Mouse (Mus musculus): ENCODE data around the gene 1700013G24Rik. TPM values are rescaled to one million over a fixed set of nuclear protein-coding genes. Genes with fewer than 3 reads are reported as not detected.

The 1700013G24Rik gene
- polyA plus RNA-seq, 1 experiment from 2014 or later, result not detected

DNA sequence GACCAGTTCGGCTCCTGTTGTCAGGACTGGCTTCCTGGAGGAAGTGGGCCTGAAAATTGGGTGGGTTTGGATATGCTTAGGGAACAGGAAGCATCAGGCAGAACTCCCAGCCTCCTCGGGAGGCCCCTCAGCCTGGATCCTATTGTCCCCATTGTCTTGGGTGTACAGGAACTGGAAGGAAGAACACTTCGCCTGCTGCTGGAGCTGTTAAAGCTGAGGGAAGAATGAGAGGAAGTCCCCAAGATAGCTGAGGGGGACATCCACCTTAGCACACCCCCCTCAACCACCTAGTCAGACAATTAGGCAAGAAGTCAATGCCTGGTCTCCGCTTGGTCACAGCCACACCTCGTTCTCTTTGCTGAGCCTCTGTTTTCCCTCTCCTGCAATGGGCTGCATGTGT, 25.2 kb downstream of the 1700013G24Rik start:
- 76% methylated on average over 5 of the region's 5 CpGs for WGBS
- H3K4me1 ChIP-seq (replicated peaks), result peaks cover 95% of the 10 kb centered on the region
- ATAC-seq (replicated peaks; ENCODE audit: insufficient number of reproducible peaks, insufficient read depth, low FRiP score, low read depth), result no peak
- no peaks in the 10 kb centered on the region for H3K27me3 ChIP-seq
- no peaks in the 10 kb centered on the region for H3K36me3 ChIP-seq
- H3K9ac ChIP-seq, result 0 out of 2 replicates have a peak overlapping the region, but pooled peaks have one; percentile 39
- peak overlapping the region; percentile 87 for H3K27ac ChIP-seq
- no peaks in the 10 kb centered on the region for H3K9me3 ChIP-seq (replicated peaks)
- H3K4me3 ChIP-seq, result no peak overlapping the region
- H3K4me2 ChIP-seq, result peak overlapping the region; percentile 36; the same call in 1 of the 2 replicates

DNA sequence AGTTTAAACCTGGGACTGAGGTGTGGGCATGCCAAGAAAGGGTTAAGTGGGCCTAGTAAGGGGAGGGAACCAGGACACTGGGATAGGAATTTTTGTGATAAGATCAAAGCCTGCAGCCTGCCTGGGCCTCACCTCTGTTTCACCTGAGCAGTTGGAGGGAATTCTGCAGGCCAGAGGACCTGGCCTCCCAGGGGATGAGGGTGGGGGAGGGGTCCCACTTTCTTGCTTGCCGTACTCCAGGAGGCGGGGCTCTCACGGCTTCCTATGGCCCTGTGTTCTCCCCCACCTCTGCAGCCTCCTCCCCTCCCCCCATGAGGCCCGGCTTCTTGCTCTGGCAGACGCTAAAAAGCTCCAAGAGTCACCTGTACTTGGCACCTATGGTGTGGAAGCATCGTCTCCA, 26.7 kb downstream of the 1700013G24Rik start:
- Histone ChIP-seq H3K4me1 (replicated peaks) (peaks cover 95% of the 10 kb centered on the region), H3K27me3 (no peaks in the 10 kb centered on the region), H3K4me3 (no peak overlapping the region), H3K9ac (0 out of 2 replicates have a peak overlapping the region, but pooled peaks have one; percentile 29), H3K9me3 (replicated peaks) (no peaks in the 10 kb centered on the region), H3K4me2 (peak overlapping the region; percentile 37), H3K36me3 (no peaks in the 10 kb centered on the region), H3K27ac (peak overlapping the region; percentile 87)
- no peak for ATAC-seq (replicated peaks; ENCODE audit: insufficient number of reproducible peaks, insufficient read depth, low FRiP score, low read depth)
- WGBS, result 5% methylated on average over 6 of the region's 6 CpGs

DNA sequence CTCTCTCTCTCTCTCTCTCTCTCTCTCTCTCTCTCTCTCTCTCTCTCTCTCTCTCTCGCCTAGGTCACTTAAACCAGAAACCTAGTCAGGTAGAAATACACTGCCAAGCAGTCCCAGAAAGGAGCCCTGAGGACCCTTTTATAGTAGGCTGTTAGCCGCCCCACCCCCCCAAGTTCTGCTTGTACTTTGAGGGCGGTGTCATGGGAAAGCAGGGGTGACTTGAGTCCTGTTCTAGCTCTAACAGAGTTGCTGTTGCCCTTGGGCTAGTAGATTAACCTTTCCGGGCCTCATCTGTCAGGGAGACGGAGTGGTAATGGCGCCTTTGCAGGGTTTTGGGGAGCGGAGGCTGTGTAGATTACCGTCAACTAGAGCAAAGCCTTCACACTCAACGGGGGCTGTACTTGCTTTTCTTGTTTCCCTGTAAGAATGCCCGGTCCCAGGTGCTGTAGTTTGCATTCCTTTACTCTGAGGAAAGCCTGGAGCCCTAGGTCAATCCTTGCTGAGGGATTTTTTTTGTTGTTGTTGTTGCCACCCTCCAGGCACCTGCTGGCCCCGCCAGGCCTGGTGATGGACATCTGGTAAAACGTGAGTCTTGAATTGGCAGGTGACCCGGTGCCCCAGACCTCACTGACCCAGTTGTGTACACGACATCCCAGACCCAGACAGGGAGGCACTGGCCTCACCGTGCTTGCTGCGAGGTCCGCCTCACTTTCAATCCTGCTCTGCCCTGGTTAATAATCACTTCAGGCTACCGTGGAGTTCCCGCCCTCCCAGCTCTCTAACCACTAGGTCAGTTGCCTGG, 27.3 kb downstream of the 1700013G24Rik start:
- Histone ChIP-seq H3K9me3 (replicated peaks) (no peaks in the 10 kb centered on the region), H3K27me3 (no peaks in the 10 kb centered on the region), H3K4me2 (peak overlapping the region; percentile 37), H3K4me1 (replicated peaks) (peaks cover 95% of the 10 kb centered on the region), H3K9ac (peak overlapping the region; percentile 22; the same call in 1 of the 2 replicates), H3K4me3 (no peak overlapping the region), H3K27ac (peak overlapping the region; percentile 87), H3K36me3 (no peaks in the 10 kb centered on the region)
- no peak for ATAC-seq (replicated peaks; ENCODE audit: insufficient number of reproducible peaks, insufficient read depth, low FRiP score, low read depth)
- 30% methylated on average over 19 of the region's 19 CpGs for WGBS

DNA sequence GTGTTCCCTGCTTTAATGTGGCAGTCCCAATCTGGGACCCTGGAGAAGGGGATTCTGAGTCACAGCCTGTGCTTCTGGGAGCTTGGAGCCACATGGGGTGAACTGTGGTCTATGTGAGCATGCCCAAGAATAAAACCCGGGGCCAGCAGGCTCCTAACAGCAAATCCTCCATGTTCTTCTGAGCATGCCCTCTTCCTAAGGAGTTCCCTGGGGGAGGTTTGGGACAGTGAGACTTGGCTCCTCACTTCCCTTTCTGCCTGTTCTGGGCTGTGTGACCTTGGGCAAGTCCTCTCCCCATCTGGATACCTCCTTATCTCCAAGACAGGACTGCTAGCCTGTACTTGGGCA, 27.9 kb downstream of the 1700013G24Rik start:
- ATAC-seq (replicated peaks; ENCODE audit: insufficient number of reproducible peaks, insufficient read depth, low FRiP score, low read depth), result no peak
- H3K9ac ChIP-seq, result no peak overlapping the region
- H3K9me3 ChIP-seq (replicated peaks), result no peaks in the 10 kb centered on the region
- no peaks in the 10 kb centered on the region for H3K27me3 ChIP-seq
- no peaks in the 10 kb centered on the region for H3K36me3 ChIP-seq
- H3K4me2 ChIP-seq, result peak overlapping the region; percentile 37; the same call in 1 of the 2 replicates
- WGBS, result 27% methylated on average over 1 of the region's 1 CpGs
- H3K4me3 ChIP-seq, result no peak overlapping the region
- H3K4me1 ChIP-seq (replicated peaks), result peaks cover 95% of the 10 kb centered on the region
- H3K27ac ChIP-seq, result peak overlapping the region; percentile 87

DNA sequence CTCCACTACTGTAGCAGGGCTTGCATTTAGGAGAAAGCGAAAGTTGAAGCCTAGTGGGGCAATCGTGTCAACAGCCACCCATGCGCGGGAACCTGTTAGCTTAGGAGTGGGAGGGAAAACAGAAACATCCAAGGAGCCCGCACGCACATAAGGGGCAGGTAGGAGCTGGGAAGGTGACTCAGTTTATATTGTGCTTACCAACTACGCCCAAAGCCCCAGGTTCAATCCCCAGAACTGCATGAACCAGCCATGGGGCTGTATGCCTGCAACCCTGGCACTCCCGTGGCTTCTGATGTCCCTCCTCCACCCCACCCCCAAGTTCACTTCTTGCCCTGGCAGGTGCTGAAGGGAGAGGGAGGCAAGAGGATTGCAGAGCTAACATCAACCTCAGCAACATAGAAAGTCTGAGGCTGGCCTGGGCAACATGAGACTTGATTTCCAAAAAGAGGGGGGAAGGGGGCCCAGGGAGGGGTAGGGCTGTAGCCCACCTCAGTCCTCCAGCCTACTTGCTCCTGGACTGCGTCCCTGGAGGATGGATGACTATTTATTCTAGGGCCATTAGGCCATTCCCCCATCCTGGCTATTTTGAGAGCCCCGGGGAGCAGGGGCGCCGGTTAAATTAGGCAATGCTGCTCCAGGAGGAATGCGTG, 28.4 kb downstream of the 1700013G24Rik start:
- H3K9ac ChIP-seq, result no peak overlapping the region; the same call in 1 of the 2 replicates

DNA sequence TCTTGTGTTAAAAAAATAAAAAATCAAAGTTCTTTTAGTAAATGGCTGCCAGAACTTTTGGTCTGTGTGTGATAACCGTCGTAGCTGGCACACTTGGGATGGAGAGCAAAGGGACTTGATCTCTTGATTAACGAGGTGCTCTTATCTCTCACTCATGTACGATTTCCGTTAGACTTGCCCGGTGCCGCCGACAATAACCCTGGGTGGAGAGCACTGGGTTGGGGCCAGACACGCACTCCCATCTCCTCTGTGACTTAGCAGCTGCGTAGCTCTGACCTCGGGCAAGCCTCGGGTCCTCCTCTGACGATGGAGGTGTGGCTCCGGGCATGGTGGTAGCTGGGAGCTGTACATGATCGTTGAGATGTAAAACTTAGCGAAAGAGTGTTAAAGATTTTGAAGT, 30.8 kb downstream of the 1700013G24Rik start:
- 18% methylated on average over 16 of the region's 16 CpGs for WGBS
- H3K36me3 ChIP-seq, result no peaks in the 10 kb centered on the region
- no peak overlapping the region for H3K9ac ChIP-seq
- peak overlapping the region; percentile 96 for H3K27ac ChIP-seq
- no peak for ATAC-seq (replicated peaks; ENCODE audit: insufficient number of reproducible peaks, insufficient read depth, low FRiP score, low read depth)
- peak overlapping the region; percentile 34; the same call in 1 of the 2 replicates for H3K4me2 ChIP-seq
- H3K9me3 ChIP-seq (replicated peaks), result no peaks in the 10 kb centered on the region
- H3K27me3 ChIP-seq, result no peaks in the 10 kb centered on the region
- H3K4me3 ChIP-seq, result no peak overlapping the region
- peaks cover 95% of the 10 kb centered on the region for H3K4me1 ChIP-seq (replicated peaks)

More for the DNA sequence above, 28.4 kb downstream of the 1700013G24Rik start:
- no peak overlapping the region for H3K4me3 ChIP-seq
- H3K4me1 ChIP-seq (replicated peaks), result peaks cover 95% of the 10 kb centered on the region
- H3K27ac ChIP-seq, result peak overlapping the region; percentile 87
- ATAC-seq (replicated peaks; ENCODE audit: insufficient number of reproducible peaks, insufficient read depth, low FRiP score, low read depth), result no peak
- no peaks in the 10 kb centered on the region for H3K27me3 ChIP-seq
- 44% methylated on average over 13 of the region's 13 CpGs for WGBS
- H3K4me2 ChIP-seq, result peak overlapping the region; percentile 34
- H3K36me3 ChIP-seq, result no peaks in the 10 kb centered on the region
- no peaks in the 10 kb centered on the region for H3K9me3 ChIP-seq (replicated peaks)

DNA sequence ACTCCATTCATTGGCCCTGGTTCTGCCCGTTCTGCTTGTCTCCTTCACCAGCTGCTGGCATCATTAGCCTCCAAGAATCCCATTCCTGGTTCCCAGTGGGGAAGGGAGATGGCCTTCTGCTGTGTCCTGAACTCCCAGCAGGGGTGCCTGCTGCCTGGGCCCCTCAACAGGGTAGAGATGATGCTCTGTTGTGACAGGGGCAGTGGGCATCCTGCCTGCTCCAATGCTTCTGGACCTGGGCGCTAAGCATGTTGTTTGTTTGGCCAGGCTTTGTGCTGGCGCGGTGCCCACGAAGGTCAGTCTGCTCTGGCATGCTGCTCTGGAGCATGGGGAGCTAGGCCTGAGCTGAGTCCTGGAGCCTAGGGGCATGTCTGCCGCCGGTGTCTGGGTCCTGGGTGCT, 31.5 kb downstream of the 1700013G24Rik start:
- H3K9ac ChIP-seq, result 0 out of 2 replicates have a peak overlapping the region, but pooled peaks have one; percentile 11
- peaks cover 95% of the 10 kb centered on the region for H3K4me1 ChIP-seq (replicated peaks)
- peak overlapping the region; percentile 96 for H3K27ac ChIP-seq
- ATAC-seq (replicated peaks; ENCODE audit: insufficient number of reproducible peaks, insufficient read depth, low FRiP score, low read depth), result no peak
- no peaks in the 10 kb centered on the region for H3K36me3 ChIP-seq
- 35% methylated on average over 7 of the region's 7 CpGs for WGBS
- peak overlapping the region; percentile 34 for H3K4me2 ChIP-seq
- H3K27me3 ChIP-seq, result no peaks in the 10 kb centered on the region
- no peaks in the 10 kb centered on the region for H3K9me3 ChIP-seq (replicated peaks)
- H3K4me3 ChIP-seq, result no peak overlapping the region

DNA sequence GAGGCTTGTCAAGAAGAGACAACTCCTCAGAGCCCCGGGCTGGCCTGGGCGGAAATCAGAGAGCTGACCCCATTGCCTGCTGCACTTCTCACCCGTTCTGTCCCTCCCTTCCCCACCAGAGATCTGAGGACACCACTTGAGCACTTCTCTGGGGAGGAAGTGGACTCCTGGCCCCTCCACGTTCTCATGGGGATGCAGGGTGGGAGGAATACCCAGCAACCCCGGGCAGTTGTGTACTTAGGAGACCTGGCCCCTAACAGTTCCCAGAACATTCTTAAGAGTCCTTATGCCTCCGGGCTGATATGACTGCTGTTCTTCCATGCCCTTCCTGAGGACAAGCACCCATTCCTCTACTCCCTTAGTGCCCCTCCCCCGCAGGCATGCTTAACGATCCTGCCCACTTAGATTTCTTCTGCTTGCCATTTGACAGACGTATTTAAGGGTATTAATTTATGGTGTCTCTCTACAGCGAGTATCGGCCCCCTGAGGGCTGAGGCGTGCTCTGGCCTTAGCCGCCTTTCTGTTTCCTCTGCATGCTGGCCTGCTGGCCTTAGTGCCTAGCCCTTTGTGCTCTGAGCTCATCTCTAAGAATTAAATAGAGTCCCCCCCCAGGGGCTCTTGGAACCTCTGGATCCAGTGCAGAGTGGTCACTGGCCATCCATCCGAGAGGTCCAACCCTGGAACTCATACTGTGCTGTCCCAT, 32.3 kb downstream of the 1700013G24Rik start:
- H3K27me3 ChIP-seq, result no peaks in the 10 kb centered on the region
- peaks cover 95% of the 10 kb centered on the region for H3K4me1 ChIP-seq (replicated peaks)
- ATAC-seq (replicated peaks; ENCODE audit: insufficient number of reproducible peaks, insufficient read depth, low FRiP score, low read depth), result no peak
- H3K9ac ChIP-seq, result peak overlapping the region; percentile 42
- peak overlapping the region; percentile 34 for H3K4me2 ChIP-seq
- WGBS, result 29% methylated on average over 14 of the region's 14 CpGs
- peak overlapping the region; percentile 96 for H3K27ac ChIP-seq
- H3K4me3 ChIP-seq, result no peak overlapping the region
- no peaks in the 10 kb centered on the region for H3K36me3 ChIP-seq
- H3K9me3 ChIP-seq (replicated peaks), result no peaks in the 10 kb centered on the region

DNA sequence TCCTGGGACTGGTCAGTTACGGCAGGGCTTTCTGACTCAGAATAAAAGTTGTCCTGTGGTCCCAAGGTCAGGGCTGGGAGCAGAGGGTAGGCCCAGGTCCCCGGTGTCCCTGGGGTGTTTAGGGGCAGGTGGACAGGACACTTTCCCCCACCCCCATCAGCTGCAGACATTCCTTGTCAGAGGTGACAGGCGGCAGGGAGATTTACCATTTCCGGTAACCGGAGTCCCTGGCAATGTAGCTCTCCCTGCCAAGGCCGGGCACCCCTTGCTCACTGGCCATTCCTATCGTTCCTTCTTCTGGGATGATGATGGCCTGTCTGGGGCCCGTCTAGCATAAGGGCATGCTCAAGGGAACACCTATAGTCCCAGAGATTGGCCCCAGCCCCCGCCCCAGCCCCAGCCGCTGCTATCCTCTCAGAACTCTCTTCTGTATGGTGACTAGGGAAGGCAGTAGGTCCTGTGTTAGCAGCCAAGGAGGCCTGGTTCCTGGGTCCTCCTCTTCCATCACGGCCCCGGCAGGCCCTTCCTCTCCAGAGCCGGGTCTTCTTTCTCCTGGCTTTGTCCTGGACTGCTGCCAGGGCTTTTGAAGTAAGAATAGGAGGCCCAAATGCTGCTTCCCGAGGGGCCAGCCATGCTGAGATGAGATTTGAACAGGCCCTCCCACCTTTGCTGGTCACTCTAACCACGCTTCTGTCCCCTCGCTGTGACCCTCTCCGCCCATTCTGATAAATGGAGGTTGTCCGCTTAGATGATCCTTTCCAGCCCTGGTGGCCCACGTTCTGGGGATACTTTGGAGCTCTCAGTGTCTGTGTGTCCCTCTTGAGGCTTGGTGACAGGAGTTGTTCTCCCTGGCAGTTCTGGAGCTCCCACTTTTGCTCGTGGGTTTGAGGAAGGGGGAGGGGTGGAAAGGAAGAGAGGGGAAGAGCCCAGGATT, 33.3 kb downstream of the 1700013G24Rik start:
- H3K27me3 ChIP-seq, result no peaks in the 10 kb centered on the region
- H3K36me3 ChIP-seq, result no peaks in the 10 kb centered on the region
- H3K9ac ChIP-seq, result peak overlapping the region; percentile 42
- no peak for ATAC-seq (replicated peaks; ENCODE audit: insufficient number of reproducible peaks, insufficient read depth, low FRiP score, low read depth)
- no peak overlapping the region; the same call in 1 of the 2 replicates for H3K4me3 ChIP-seq
- no peaks in the 10 kb centered on the region for H3K9me3 ChIP-seq (replicated peaks)
- H3K4me1 ChIP-seq (replicated peaks), result peaks cover 92% of the 10 kb centered on the region
- WGBS, result 14% methylated on average over 20 of the region's 20 CpGs
- peak overlapping the region; percentile 96 for H3K27ac ChIP-seq
- H3K4me2 ChIP-seq, result peak overlapping the region; percentile 45

DNA sequence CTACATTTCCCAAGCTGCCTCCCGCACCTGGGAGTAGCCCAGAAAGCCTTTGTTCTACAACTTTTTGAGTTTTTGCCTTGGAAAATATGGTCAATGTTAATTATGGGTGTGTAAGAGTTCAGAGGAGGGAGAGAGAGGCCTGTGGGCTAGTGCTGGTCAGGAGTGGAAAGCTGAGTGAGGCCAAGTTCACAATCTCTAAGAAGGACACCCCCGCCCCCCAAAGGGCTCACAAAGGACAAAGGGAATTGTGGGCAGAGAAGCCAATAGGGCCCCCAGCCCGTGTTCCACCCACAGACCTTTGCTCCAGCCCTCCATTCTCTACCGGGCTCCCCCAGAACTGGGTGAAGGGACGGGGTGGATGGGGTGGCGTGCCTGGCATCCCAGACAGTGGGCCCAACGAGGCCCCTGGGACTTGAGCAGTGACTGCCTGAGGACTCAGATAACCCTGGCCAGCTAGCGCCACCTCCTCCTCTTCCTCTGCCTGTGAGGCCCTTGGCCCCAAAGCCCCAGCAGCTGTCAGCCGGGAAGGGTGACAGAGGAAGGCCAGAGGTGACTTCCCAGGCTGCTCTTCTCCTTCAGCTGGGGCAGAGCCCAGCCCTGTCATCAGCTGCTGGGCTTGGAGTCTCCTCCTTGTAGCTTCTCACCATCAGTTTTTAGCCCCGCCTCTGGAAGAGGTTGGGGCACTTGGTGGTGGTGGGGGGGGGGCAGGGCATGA, 34.4 kb downstream of the 1700013G24Rik start:
- peak overlapping the region; percentile 96 for H3K27ac ChIP-seq
- peak; percentile 44 for ATAC-seq (replicated peaks; ENCODE audit: insufficient number of reproducible peaks, insufficient read depth, low FRiP score, low read depth)
- no peaks in the 10 kb centered on the region for H3K36me3 ChIP-seq
- H3K27me3 ChIP-seq, result no peaks in the 10 kb centered on the region
- no peaks in the 10 kb centered on the region for H3K9me3 ChIP-seq (replicated peaks)
- peak overlapping the region; percentile 45 for H3K4me2 ChIP-seq
- 0 out of 2 replicates have a peak overlapping the region, but pooled peaks have one; percentile 10 for H3K4me3 ChIP-seq
- WGBS, result 14% methylated on average over 10 of the region's 10 CpGs
- H3K4me1 ChIP-seq (replicated peaks), result peaks cover 86% of the 10 kb centered on the region
- peak overlapping the region; percentile 42 for H3K9ac ChIP-seq
